Mouse (Mus musculus): ENCODE results near the gene Llph. TPM values are rescaled to one million over a fixed set of nuclear protein-coding genes. Genes with fewer than 3 reads are reported as not detected.
A peak's percentile ranks its signal among the peaks of the same experiment; 100 is the strongest.
"Not testable (repeated sequence)": the region's sequence is repeated elsewhere in the genome, so short reads cannot be mapped to it uniquely, and the experiment has no call there.

Llph gene
- polyA plus RNA-seq, 1 experiment from 2014 or later = 68.1 TPM

GRCm38 (mm10) chr10:120202467-120203250 is 24.2 kb upstream of the Llph start:
- no peaks in the 10 kb centered on the region for H3K36me3 ChIP-seq (replicated peaks)
- H3K27me3 ChIP-seq (replicated peaks; ENCODE audit: low read depth, poor library complexity, severe bottlenecking) = peaks cover 42% of the 10 kb centered on the region
- H3K27ac ChIP-seq (replicated peaks) = no peak overlapping the region
- 72% methylated on average over 16 of the region's 16 CpGs for WGBS
- peak overlapping the region; percentile 62 for H3K4me3 ChIP-seq
- peak; percentile 15 for DNase-seq (ENCODE audit: low spot score)
- peaks cover 11% of the 10 kb centered on the region for H3K4me1 ChIP-seq
- 0 out of 2 replicates have a peak, but pooled peaks cover 2% of the 10 kb centered on the region for H3K9me3 ChIP-seq

DNA sequence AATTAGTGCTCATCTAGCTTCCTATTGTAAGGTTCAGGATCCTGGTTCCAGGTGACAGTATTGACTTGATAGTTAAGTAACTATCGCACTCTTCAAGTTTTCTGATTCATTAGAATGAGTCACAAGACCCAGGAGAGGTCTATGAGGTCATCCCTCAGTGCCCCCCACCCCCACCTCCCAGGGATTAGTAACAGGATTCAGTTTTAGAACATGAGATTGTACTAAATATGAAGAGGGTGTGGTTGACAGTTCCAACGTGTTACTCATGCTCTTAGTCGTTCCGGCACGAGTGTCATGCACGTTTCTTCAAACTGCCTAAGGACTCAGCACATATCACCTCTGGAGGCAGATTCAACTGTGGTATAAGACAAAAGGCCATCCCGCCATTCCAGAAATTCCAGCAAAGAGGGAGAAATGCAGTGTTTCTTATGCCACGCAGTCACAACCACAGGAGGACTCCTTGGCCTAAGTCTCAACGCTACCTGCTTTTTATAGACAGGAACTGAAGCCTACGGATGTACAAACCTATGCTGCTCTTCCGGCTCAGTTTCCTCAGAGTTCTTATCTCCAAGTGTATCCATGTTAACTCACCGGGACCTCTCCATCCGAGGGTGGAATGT is 22.2 kb upstream of the Llph start:
- peaks cover 24% of the 10 kb centered on the region for H3K27me3 ChIP-seq (replicated peaks; ENCODE audit: low read depth, poor library complexity, severe bottlenecking)
- WGBS = 83% methylated on average over 13 of the region's 13 CpGs
- H3K9me3 ChIP-seq = 0 out of 2 replicates have a peak, but pooled peaks cover 2% of the 10 kb centered on the region
- no peaks in the 10 kb centered on the region for H3K36me3 ChIP-seq (replicated peaks)
- DNase-seq (ENCODE audit: low spot score) = no peak
- H3K4me3 ChIP-seq = no peak overlapping the region
- H3K4me1 ChIP-seq = peaks cover 17% of the 10 kb centered on the region
- no peak overlapping the region for H3K27ac ChIP-seq (replicated peaks)

DNA sequence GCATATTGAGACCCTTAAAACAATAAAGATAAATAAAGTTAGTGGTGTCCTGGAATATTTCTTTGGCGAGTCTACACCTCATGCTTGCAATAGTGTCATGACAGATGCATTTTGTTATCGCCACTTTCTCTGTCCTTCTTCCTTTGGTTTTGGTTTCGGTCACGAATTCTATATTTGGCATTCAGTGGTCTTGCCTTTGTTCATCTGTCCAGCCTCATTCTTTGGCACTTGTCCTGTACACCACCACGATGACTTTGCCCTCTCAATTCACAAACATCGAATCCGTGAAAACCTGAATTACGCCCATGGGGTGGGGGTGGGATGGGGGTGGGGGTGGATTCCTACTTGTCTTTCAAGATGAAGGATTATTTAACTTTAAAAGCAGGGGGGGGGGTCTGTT is 18.9 kb upstream of the Llph start:
- no peak overlapping the region for H3K4me3 ChIP-seq
- no peaks in the 10 kb centered on the region; the same call in 1 of the 2 replicates for H3K9me3 ChIP-seq
- DNase-seq (ENCODE audit: low spot score) = no peak
- H3K27me3 ChIP-seq (replicated peaks; ENCODE audit: low read depth, poor library complexity, severe bottlenecking) = no peaks in the 10 kb centered on the region
- 86% methylated on average over 8 of the region's 8 CpGs for WGBS
- H3K4me1 ChIP-seq = peaks cover 11% of the 10 kb centered on the region
- H3K36me3 ChIP-seq (replicated peaks) = peaks cover 12% of the 10 kb centered on the region
- no peak overlapping the region for H3K27ac ChIP-seq (replicated peaks)

GRCm38 (mm10) chr10:120208575-120209538 is 18.0 kb upstream of the Llph start:
- 5% methylated on average over 53 of the region's 53 CpGs for WGBS
- Histone ChIP-seq H3K4me1 (peaks cover 11% of the 10 kb centered on the region), H3K27ac (replicated peaks) (peak overlapping the region; percentile 71), H3K4me3 (peak overlapping the region; percentile 78), H3K36me3 (replicated peaks) (peaks cover 12% of the 10 kb centered on the region), H3K9me3 (no peaks in the 10 kb centered on the region; the same call in 1 of the 2 replicates), H3K27me3 (replicated peaks; ENCODE audit: low read depth, poor library complexity, severe bottlenecking) (no peaks in the 10 kb centered on the region)
- DNase-seq (ENCODE audit: low spot score) = peak; percentile 91

DNA sequence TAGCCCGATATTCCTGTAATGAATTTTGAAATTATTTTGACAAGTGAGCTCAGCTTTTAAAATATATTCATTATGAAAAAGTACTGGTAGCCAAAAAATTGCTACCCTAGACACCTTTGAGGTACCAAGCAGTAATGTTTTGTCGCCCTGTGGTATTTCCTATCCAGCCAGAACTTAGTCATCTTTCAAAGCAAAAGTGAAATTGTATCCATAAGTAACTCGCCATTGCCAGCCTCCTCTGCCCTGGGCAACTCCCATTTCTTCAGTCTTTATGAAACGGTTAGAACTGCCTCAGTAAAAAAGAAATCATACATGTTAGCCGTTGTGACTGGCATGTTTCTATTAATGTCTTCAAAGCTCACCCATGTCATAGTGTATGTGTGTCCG is 17.3 kb upstream of the Llph start:
- Histone ChIP-seq H3K4me1 (peaks cover 11% of the 10 kb centered on the region), H3K4me3 (peak overlapping the region; percentile 78), H3K27me3 (replicated peaks; ENCODE audit: low read depth, poor library complexity, severe bottlenecking) (no peaks in the 10 kb centered on the region), H3K36me3 (replicated peaks) (peaks cover 12% of the 10 kb centered on the region), H3K9me3 (no peaks in the 10 kb centered on the region; the same call in 1 of the 2 replicates), H3K27ac (replicated peaks) (no peak overlapping the region)
- 77% methylated on average over 6 of the region's 6 CpGs for WGBS
- DNase-seq (ENCODE audit: low spot score) = no peak

GRCm38 (mm10) chr10:120210096-120210495 is 16.8 kb upstream of the Llph start:
- H3K27ac ChIP-seq (replicated peaks) = no peak overlapping the region
- no peaks in the 10 kb centered on the region; the same call in 1 of the 2 replicates for H3K9me3 ChIP-seq
- no peaks in the 10 kb centered on the region for H3K27me3 ChIP-seq (replicated peaks; ENCODE audit: low read depth, poor library complexity, severe bottlenecking)
- H3K4me3 ChIP-seq = no peak overlapping the region
- peaks cover 11% of the 10 kb centered on the region for H3K4me1 ChIP-seq
- no peak for DNase-seq (ENCODE audit: low spot score)
- 90% methylated on average over 3 of the region's 3 CpGs for WGBS
- peaks cover 12% of the 10 kb centered on the region for H3K36me3 ChIP-seq (replicated peaks)

GRCm38 (mm10) chr10:120217099-120217498 is 9.8 kb upstream of the Llph start:
- 82% methylated on average over 1 of the region's 1 CpGs for WGBS
- H3K9me3 ChIP-seq; H3K27me3 ChIP-seq (replicated peaks; ENCODE audit: low read depth, poor library complexity, severe bottlenecking); DNase-seq (ENCODE audit: low spot score); H3K4me1 ChIP-seq; H3K4me3 ChIP-seq; H3K27ac ChIP-seq (replicated peaks): not testable (repeated sequence)
- peaks cover 30% of the 10 kb centered on the region for H3K36me3 ChIP-seq (replicated peaks)

- Histone ChIP-seq H3K36me3 (replicated peaks) (peaks cover 31% of the 10 kb centered on the region), H3K27me3 (replicated peaks; ENCODE audit: low read depth, poor library complexity, severe bottlenecking) (no peaks in the 10 kb centered on the region), H3K27ac (replicated peaks) (no peak overlapping the region), H3K4me3 (no peak overlapping the region), H3K4me1 (no peaks in the 10 kb centered on the region), H3K9me3 (no peaks in the 10 kb centered on the region)
- DNase-seq (ENCODE audit: low spot score) = no peak
- WGBS = 92% methylated on average over 10 of the region's 10 CpGs
Measured at GRCm38 (mm10) chr10:120218996-120219395, 7.9 kb upstream of the Llph start.

- 82% methylated on average over 14 of the region's 14 CpGs for WGBS
- H3K27ac ChIP-seq (replicated peaks) = no peak overlapping the region
- H3K9me3 ChIP-seq = no peaks in the 10 kb centered on the region
- no peaks in the 10 kb centered on the region for H3K27me3 ChIP-seq (replicated peaks; ENCODE audit: low read depth, poor library complexity, severe bottlenecking)
- no peak for DNase-seq (ENCODE audit: low spot score)
- no peak overlapping the region for H3K4me3 ChIP-seq
- no peaks in the 10 kb centered on the region for H3K4me1 ChIP-seq
- peaks cover 37% of the 10 kb centered on the region for H3K36me3 ChIP-seq (replicated peaks)
Measured at GRCm38 (mm10) chr10:120219578-120220359, 7.1 kb upstream of the Llph start.

DNA sequence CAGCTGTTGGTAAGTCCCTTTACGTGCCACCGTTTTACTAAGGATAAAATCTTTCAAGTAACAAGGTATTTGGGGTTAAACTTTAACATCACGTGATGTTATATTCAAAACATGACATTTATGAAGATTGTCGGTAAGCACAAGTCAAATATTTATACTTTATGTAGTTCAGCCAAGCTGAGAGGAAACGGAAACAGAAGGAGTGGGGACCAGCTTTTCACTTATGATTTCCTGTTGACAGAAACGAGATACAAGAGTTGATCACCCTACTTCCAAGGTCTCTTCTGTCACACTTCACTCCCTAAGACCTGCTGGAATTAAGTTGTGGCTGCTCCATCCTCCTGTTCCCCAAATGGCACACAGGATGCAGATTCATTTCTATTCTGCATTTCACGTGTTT is 6.1 kb upstream of the Llph start:
- H3K36me3 ChIP-seq (replicated peaks) = peaks cover 33% of the 10 kb centered on the region
- H3K4me1 ChIP-seq = no peaks in the 10 kb centered on the region
- 87% methylated on average over 7 of the region's 7 CpGs for WGBS
- H3K9me3 ChIP-seq = no peaks in the 10 kb centered on the region
- H3K4me3 ChIP-seq = no peak overlapping the region
- DNase-seq (ENCODE audit: low spot score) = no peak
- no peaks in the 10 kb centered on the region for H3K27me3 ChIP-seq (replicated peaks; ENCODE audit: low read depth, poor library complexity, severe bottlenecking)
- H3K27ac ChIP-seq (replicated peaks) = no peak overlapping the region

GRCm38 (mm10) chr10:120231718-120232117 is 4.8 kb downstream of the Llph start:
- no peak overlapping the region for H3K27ac ChIP-seq (replicated peaks)

More at GRCm38 (mm10) chr10:120231718-120232117, 4.8 kb downstream of the Llph start:
- no peak overlapping the region for H3K4me3 ChIP-seq
- 29% methylated on average over 5 of the region's 5 CpGs for WGBS
- peak; percentile 78 for DNase-seq (ENCODE audit: low spot score)
- H3K9me3 ChIP-seq = no peaks in the 10 kb centered on the region
- peaks cover 20% of the 10 kb centered on the region for H3K4me1 ChIP-seq
- H3K36me3 ChIP-seq (replicated peaks) = peaks cover 46% of the 10 kb centered on the region
- H3K27me3 ChIP-seq (replicated peaks; ENCODE audit: low read depth, poor library complexity, severe bottlenecking) = no peaks in the 10 kb centered on the region

Measured in embryonic facial prominence, embryonic 10.5 days (tissue).